Mouse (Mus musculus): ENCODE results near the gene Lgr4. TPM values are rescaled to one million over a fixed set of nuclear protein-coding genes. Genes with fewer than 3 reads are reported as not detected.

Lgr4 gene
- polyA plus RNA-seq, 1 experiment from 2014 or later, result 18.2 TPM

- H3K9ac ChIP-seq, result no peak overlapping the region
- H3K36me3 ChIP-seq, result no peaks in the 10 kb centered on the region
- WGBS, result 59% methylated on average over 3 of the region's 3 CpGs
- no peak for ATAC-seq (ENCODE audit: low FRiP score, low read depth)
- no peaks in the 10 kb centered on the region for H3K9me3 ChIP-seq
- H3K4me2 ChIP-seq (replicated peaks), result no peak overlapping the region
- H3K27me3 ChIP-seq (replicated peaks), result no peaks in the 10 kb centered on the region
- H3K4me3 ChIP-seq, result no peak overlapping the region
- H3K4me1 ChIP-seq, result peaks cover 32% of the 10 kb centered on the region
- no peak overlapping the region for H3K27ac ChIP-seq
Measured at GRCm38 (mm10) chr2:109923945-109924344, 6.5 kb downstream of the Lgr4 start.

DNA sequence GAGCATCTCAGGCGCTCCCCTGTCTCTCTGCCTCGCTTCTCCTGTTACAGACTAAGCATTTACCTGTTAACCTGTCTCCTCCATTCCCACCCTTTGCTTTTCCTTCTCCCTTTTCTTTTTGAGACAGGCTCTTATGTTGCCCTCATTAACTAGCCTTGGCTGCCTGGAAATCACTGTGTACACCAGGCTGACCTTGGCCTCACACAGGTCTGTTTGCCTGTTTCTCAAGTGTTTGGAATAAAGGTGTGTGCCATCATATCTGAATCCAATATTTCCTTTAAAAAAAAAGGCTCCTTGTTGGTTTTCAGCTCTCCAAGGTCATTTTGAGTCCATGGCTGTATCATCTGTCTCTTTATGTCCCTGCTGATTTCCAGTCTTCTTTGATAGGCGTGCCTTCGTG, 9.5 kb downstream of the Lgr4 start:
- Histone ChIP-seq H3K27ac (no peak overlapping the region), H3K36me3 (no peaks in the 10 kb centered on the region), H3K27me3 (replicated peaks) (no peaks in the 10 kb centered on the region), H3K9me3 (no peaks in the 10 kb centered on the region), H3K4me3 (no peak overlapping the region), H3K9ac (no peak overlapping the region), H3K4me1 (peaks cover 19% of the 10 kb centered on the region), H3K4me2 (replicated peaks) (no peak overlapping the region)
- 88% methylated on average over 4 of the region's 4 CpGs for WGBS
- ATAC-seq (ENCODE audit: low FRiP score, low read depth), result no peak

DNA sequence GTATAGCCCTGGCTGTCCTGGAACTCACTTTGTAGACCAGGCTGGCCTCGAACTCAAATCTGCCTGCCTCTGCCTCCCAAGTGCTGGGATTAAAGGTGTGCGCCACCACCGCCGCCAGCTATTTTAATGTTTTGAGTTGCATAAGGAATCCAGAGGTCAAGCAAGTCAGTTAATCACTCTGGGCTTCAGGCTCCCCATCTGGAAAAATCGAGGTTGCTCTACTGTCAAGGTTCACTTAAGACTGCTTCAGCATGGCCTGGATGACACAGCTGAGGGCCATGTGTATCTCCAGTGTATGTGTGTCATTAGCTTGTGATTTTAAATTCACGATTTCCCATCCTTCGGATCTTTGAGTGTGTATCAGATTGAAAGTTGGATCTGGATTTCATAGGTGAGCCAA, 10.0 kb downstream of the Lgr4 start:
- H3K9me3 ChIP-seq, result no peaks in the 10 kb centered on the region
- WGBS, result 77% methylated on average over 7 of the region's 7 CpGs
- no peaks in the 10 kb centered on the region for H3K36me3 ChIP-seq

GRCm38 (mm10) chr2:109927876-109928275, 10.4 kb downstream of the Lgr4 start:
- Histone ChIP-seq H3K27me3 (replicated peaks) (no peaks in the 10 kb centered on the region), H3K4me1 (peaks cover 23% of the 10 kb centered on the region)

More for the DNA sequence above, 10.0 kb downstream of the Lgr4 start:
- Histone ChIP-seq H3K27me3 (replicated peaks) (no peaks in the 10 kb centered on the region), H3K27ac (no peak overlapping the region), H3K9ac (no peak overlapping the region), H3K4me3 (no peak overlapping the region), H3K4me1 (peaks cover 24% of the 10 kb centered on the region), H3K4me2 (replicated peaks) (no peak overlapping the region)
- ATAC-seq (ENCODE audit: low FRiP score, low read depth), result no peak

GRCm38 (mm10) chr2:109928791-109929190, 11.3 kb downstream of the Lgr4 start:
- Histone ChIP-seq H3K27me3 (replicated peaks) (no peaks in the 10 kb centered on the region), H3K4me2 (replicated peaks) (no peak overlapping the region), H3K9ac (no peak overlapping the region), H3K36me3 (no peaks in the 10 kb centered on the region), H3K27ac (no peak overlapping the region), H3K4me3 (no peak overlapping the region), H3K9me3 (no peaks in the 10 kb centered on the region), H3K4me1 (peaks cover 18% of the 10 kb centered on the region)
- no peak for ATAC-seq (ENCODE audit: low FRiP score, low read depth)
- WGBS, result 63% methylated on average over 4 of the region's 4 CpGs

More at GRCm38 (mm10) chr2:109927876-109928275, 10.4 kb downstream of the Lgr4 start:
- H3K27ac ChIP-seq, result no peak overlapping the region
- H3K9ac ChIP-seq, result no peak overlapping the region
- no peak overlapping the region for H3K4me3 ChIP-seq
- ATAC-seq (ENCODE audit: low FRiP score, low read depth), result no peak
- H3K4me2 ChIP-seq (replicated peaks), result no peak overlapping the region
- no peaks in the 10 kb centered on the region for H3K9me3 ChIP-seq
- no peaks in the 10 kb centered on the region for H3K36me3 ChIP-seq

DNA sequence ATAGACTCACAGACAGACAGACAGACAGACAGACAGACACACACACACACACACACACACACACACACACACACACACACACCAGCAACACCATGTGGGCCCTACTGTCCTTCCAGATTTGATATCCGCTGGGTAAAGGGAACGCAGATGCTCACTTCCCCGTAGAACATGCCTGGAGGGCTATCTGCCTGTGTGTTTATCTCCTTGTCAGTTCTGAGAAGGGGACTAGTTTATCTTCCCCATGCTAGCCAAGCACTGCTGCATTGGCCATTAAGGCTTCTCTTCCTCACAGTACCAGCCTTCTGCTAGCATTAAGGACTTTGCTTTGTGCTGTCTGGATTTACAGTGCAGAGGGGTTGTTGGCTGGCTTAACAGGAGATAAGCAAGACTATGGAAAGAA, 11.8 kb downstream of the Lgr4 start:
- H3K4me1 ChIP-seq, result peaks cover 18% of the 10 kb centered on the region
- no peaks in the 10 kb centered on the region for H3K36me3 ChIP-seq
- H3K9ac ChIP-seq, result no peak overlapping the region
- H3K9me3 ChIP-seq, result no peaks in the 10 kb centered on the region
- no peak overlapping the region for H3K4me3 ChIP-seq
- 67% methylated on average over 3 of the region's 3 CpGs for WGBS
- H3K27ac ChIP-seq, result no peak overlapping the region
- H3K27me3 ChIP-seq (replicated peaks), result no peaks in the 10 kb centered on the region
- no peak overlapping the region for H3K4me2 ChIP-seq (replicated peaks)
- ATAC-seq (ENCODE audit: low FRiP score, low read depth), result peak; percentile 52; the same call in 1 of the 2 replicates

DNA sequence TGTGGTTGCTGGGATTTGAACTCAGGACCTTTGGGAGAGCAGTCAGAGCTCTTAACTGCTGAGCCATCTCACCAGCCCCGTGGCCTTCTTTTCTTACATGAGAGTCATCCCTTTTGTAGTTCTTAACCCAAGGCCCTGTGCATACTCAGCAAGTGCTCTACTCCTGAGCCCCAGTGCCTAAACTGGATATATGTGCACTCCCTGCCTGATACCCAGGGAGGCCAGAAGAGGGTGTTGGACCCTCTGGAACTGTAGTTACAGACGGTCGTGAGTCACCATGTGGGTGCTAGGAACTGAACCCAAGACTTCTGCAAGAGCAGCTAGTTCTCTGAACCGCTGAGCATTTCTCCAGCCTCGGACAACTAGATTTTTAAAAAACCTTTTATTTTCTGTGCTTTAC, 12.9 kb downstream of the Lgr4 start:
- H3K4me2 ChIP-seq (replicated peaks), result no peak overlapping the region
- H3K9ac ChIP-seq, result no peak overlapping the region
- peaks cover 18% of the 10 kb centered on the region for H3K4me1 ChIP-seq
- no peak overlapping the region for H3K27ac ChIP-seq
- H3K4me3 ChIP-seq, result no peak overlapping the region
- no peaks in the 10 kb centered on the region for H3K9me3 ChIP-seq
- no peaks in the 10 kb centered on the region for H3K36me3 ChIP-seq
- no peak for ATAC-seq (ENCODE audit: low FRiP score, low read depth)
- no peaks in the 10 kb centered on the region for H3K27me3 ChIP-seq (replicated peaks)
- 93% methylated on average over 5 of the region's 5 CpGs for WGBS

GRCm38 (mm10) chr2:109930771-109931170, 13.3 kb downstream of the Lgr4 start:
- Histone ChIP-seq H3K4me2 (replicated peaks) (no peak overlapping the region), H3K36me3 (no peaks in the 10 kb centered on the region), H3K9ac (no peak overlapping the region), H3K9me3 (no peaks in the 10 kb centered on the region), H3K4me3 (no peak overlapping the region), H3K27ac (no peak overlapping the region), H3K4me1 (peaks cover 19% of the 10 kb centered on the region), H3K27me3 (replicated peaks) (no peaks in the 10 kb centered on the region)
- WGBS, result 94% methylated on average over 4 of the region's 4 CpGs
- no peak for ATAC-seq (ENCODE audit: low FRiP score, low read depth)

- ATAC-seq (ENCODE audit: low FRiP score, low read depth), result no peak
- H3K27me3 ChIP-seq (replicated peaks), result no peaks in the 10 kb centered on the region
- H3K27ac ChIP-seq, result no peak overlapping the region
- H3K4me3 ChIP-seq, result no peak overlapping the region
- H3K9ac ChIP-seq, result no peak overlapping the region
- H3K36me3 ChIP-seq, result no peaks in the 10 kb centered on the region
- no peaks in the 10 kb centered on the region for H3K9me3 ChIP-seq
- 43% methylated on average over 13 of the region's 13 CpGs for WGBS
- peak overlapping the region; percentile 10; the same call in 1 of the 2 replicates for H3K4me2 ChIP-seq (replicated peaks)
- peaks cover 27% of the 10 kb centered on the region for H3K4me1 ChIP-seq
Measured at GRCm38 (mm10) chr2:109931978-109932780, 14.7 kb downstream of the Lgr4 start.

- ATAC-seq (ENCODE audit: low FRiP score, low read depth), result no peak
- Histone ChIP-seq H3K9me3 (no peaks in the 10 kb centered on the region), H3K4me1 (peaks cover 27% of the 10 kb centered on the region), H3K4me2 (replicated peaks) (no peak overlapping the region), H3K9ac (no peak overlapping the region), H3K4me3 (no peak overlapping the region), H3K36me3 (no peaks in the 10 kb centered on the region), H3K27ac (no peak overlapping the region), H3K27me3 (replicated peaks) (no peaks in the 10 kb centered on the region)
- WGBS, result 76% methylated on average over 3 of the region's 3 CpGs
Measured at GRCm38 (mm10) chr2:109933151-109933550, 15.7 kb downstream of the Lgr4 start.

GRCm38 (mm10) chr2:109934086-109934485, 16.6 kb downstream of the Lgr4 start:
- H3K27ac ChIP-seq, result no peak overlapping the region
- ATAC-seq (ENCODE audit: low FRiP score, low read depth), result no peak
- H3K9me3 ChIP-seq, result no peaks in the 10 kb centered on the region
- H3K27me3 ChIP-seq (replicated peaks), result no peaks in the 10 kb centered on the region
- no peak overlapping the region for H3K4me2 ChIP-seq (replicated peaks)
- 76% methylated on average over 4 of the region's 4 CpGs for WGBS
- H3K9ac ChIP-seq, result no peak overlapping the region
- H3K4me3 ChIP-seq, result no peak overlapping the region
- H3K4me1 ChIP-seq, result peaks cover 26% of the 10 kb centered on the region
- no peaks in the 10 kb centered on the region for H3K36me3 ChIP-seq

DNA sequence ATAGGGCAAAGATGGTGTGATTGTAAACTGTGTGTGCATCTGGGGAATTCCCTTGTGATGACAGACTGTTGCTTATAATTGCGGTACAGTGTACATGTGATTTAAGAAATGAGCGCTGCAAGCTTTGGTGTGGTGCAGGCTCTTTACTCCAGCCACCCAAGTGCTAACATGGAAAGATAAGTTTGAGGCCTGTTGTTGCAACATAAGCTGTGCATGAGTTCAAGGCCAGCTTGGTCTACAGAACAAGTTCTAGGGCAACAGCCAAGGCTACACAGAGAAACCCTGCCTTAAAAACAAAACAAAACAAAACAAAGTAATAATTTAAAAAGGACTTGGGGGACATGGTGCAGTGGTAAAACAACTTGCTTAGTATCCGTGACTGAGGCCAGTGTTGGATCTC, 17.7 kb downstream of the Lgr4 start:
- Histone ChIP-seq H3K36me3 (no peaks in the 10 kb centered on the region), H3K27ac (no peak overlapping the region), H3K9ac (no peak overlapping the region), H3K4me2 (replicated peaks) (no peak overlapping the region), H3K9me3 (no peaks in the 10 kb centered on the region), H3K4me3 (no peak overlapping the region), H3K4me1 (peaks cover 21% of the 10 kb centered on the region), H3K27me3 (replicated peaks) (no peaks in the 10 kb centered on the region)
- 91% methylated on average over 3 of the region's 3 CpGs for WGBS
- no peak for ATAC-seq (ENCODE audit: low FRiP score, low read depth)

Data from neural tube, embryonic 12.5 days (tissue).